Mouse (Mus musculus): ENCODE data around the gene Rpl3l. TPM values are rescaled to one million over a fixed set of nuclear protein-coding genes. Genes with fewer than 3 reads are reported as not detected.
"Not testable (repeated sequence)": the region's sequence is repeated elsewhere in the genome, so short reads cannot be mapped to it uniquely, and the experiment has no call there.

The Rpl3l gene
- total RNA-seq, 4 experiments from 2014 or later, result 757 to 827 (median 779) TPM

GRCm38 (mm10) chr17:24719494-24720222 lies 8.0 kb upstream of the Rpl3l start:
- DNase-seq (ENCODE audit: low spot score in 2 of 2), result peak; percentile 96 to 98

GRCm38 (mm10) chr17:24720616-24721015 lies 7.0 kb upstream of the Rpl3l start:
- not testable (repeated sequence) for DNase-seq (ENCODE audit: low spot score in 2 of 2)

- DNase-seq (ENCODE audit: low spot score in 2 of 2), result not testable (repeated sequence)
Observed at GRCm38 (mm10) chr17:24721383-24721955, 6.2 kb upstream of the Rpl3l start.

GRCm38 (mm10) chr17:24722220-24722924 lies 5.2 kb upstream of the Rpl3l start:
- no peak for DNase-seq (ENCODE audit: low spot score in 2 of 2)

GRCm38 (mm10) chr17:24723122-24723880 lies 4.3 kb upstream of the Rpl3l start:
- DNase-seq (ENCODE audit: low spot score in 2 of 2), result no peak

GRCm38 (mm10) chr17:24723881-24724180 lies 3.8 kb upstream of the Rpl3l start:
- DNase-seq (ENCODE audit: low spot score in 2 of 2), result no peak

GRCm38 (mm10) chr17:24724184-24724583 lies 3.4 kb upstream of the Rpl3l start, which contains the start of gene Ndufb10:
TSS of gene Ndufb10 (minus strand) at chr17:24724478.
- peak; percentile 95 to 96 for DNase-seq (ENCODE audit: low spot score in 2 of 2)

GRCm38 (mm10) chr17:24725637-24726390 lies 1.8 kb upstream of the Rpl3l start:
- no peak for DNase-seq (ENCODE audit: low spot score in 2 of 2)

GRCm38 (mm10) chr17:24728184-24728583 lies 564 bp downstream of the Rpl3l start:
- peak in 1 of 2 experiments; percentile 44 for DNase-seq (ENCODE audit: low spot score in 2 of 2)

- DNase-seq (ENCODE audit: low spot score in 2 of 2), result no peak
Observed at GRCm38 (mm10) chr17:24729067-24729466, 1.4 kb downstream of the Rpl3l start.

- DNase-seq (ENCODE audit: low spot score in 2 of 2), result no peak
Observed at GRCm38 (mm10) chr17:24730787-24731186, 3.2 kb downstream of the Rpl3l start.

GRCm38 (mm10) chr17:24732233-24732935 lies 4.8 kb downstream of the Rpl3l start:
- peak; percentile 74 to 85 for DNase-seq (ENCODE audit: low spot score in 2 of 2)

- no peak for DNase-seq (ENCODE audit: low spot score in 2 of 2)
Observed at GRCm38 (mm10) chr17:24733434-24734050, 5.9 kb downstream of the Rpl3l start.

- no peak for DNase-seq (ENCODE audit: low spot score in 2 of 2)
Observed at GRCm38 (mm10) chr17:24734513-24734912, 6.9 kb downstream of the Rpl3l start.

- no peak for DNase-seq (ENCODE audit: low spot score in 2 of 2)
Observed at GRCm38 (mm10) chr17:24735446-24735845, 7.8 kb downstream of the Rpl3l start.

- peak; percentile 96 to 97 for DNase-seq (ENCODE audit: low spot score in 2 of 2)
Observed at GRCm38 (mm10) chr17:24736330-24737051, 8.9 kb downstream of the Rpl3l start, which contains the start of gene Msrb1. TSS of gene Msrb1 (plus strand) at chr17:24736642.

GRCm38 (mm10) chr17:24737135-24737810 lies 9.7 kb downstream of the Rpl3l start:
- no peak for DNase-seq (ENCODE audit: low spot score in 2 of 2)

GRCm38 (mm10) chr17:24738238-24738637 lies 10.6 kb downstream of the Rpl3l start:
- no peak for DNase-seq (ENCODE audit: low spot score in 2 of 2)

- DNase-seq (ENCODE audit: low spot score in 2 of 2), result no peak
Observed at GRCm38 (mm10) chr17:24739926-24740325, 12.3 kb downstream of the Rpl3l start.

Data from gastrocnemius, adult 8-10 months (tissue).